Mouse (Mus musculus) liver, postnatal 0 days (tissue): ENCODE results near the gene Smap2.

Experiments
- CTCF ChIP-seq: sonication (generic); IDR thresholded peaks from 2 replicates; pipeline ENCODE4 v1.5.1; 2016; ENCODE audit warnings: antibody characterized with exemption, low read depth
- EP300 ChIP-seq: IDR thresholded peaks from 2 replicates; pipeline ENCODE4 v1.6.1; 2016; ENCODE audit warnings: antibody characterized with exemption, low read depth, mild to moderate bottlenecking

DNA sequence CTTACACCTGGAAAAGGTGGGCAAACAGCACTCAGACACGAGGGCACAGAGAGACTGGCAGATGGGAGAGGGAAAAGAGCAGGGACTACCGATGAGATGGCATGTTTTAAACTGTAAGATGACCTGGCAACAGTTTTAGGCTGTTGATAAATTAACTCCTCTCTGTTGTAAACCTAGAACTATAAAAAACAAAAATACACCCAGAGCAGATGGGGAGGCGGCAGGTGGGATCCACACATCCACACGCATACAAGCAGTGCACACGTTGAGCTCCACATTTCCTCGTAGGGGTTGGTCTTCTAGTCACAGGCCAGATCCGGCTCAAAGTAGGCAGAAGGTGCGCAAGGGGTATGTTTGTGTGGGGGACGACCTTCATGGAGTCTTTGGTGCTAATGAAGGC lies 48.6 kb downstream of the Smap2 start:
- TF ChIP-seq EP300 (no peak), CTCF (no peak)
